Mouse (Mus musculus) 416B (cell line): ENCODE data around the gene Nrg3.

Source experiments
- DNase-seq: peaks from one replicate; pipeline ENCODE4 v3.0.0; 2011; ENCODE audit warnings: low read depth

Gene Nrg3

DNA sequence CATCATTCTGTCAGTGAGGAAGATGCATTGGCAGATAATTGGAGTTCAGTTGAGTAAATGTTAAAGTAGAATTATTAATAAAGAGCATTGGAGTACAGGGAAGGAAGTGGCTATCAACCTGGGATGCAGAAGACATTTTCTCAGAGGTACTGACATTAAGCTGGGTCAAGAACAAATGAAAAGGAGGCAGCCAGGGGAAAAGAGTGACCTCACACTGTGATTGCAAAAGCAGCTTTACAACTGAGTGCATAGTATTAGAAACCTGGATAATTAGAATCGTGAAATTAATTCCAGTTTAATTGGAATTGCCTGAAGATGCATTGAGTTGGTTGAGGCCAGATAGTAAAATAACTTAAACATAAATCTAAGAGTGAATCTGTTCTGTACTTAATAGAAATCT lies 535.4 kb downstream of the Nrg3 start:
- DNase-seq: no peak

- no peak for DNase-seq
Measured at GRCm38 (mm10) chr14:38936483-38937054, 536.3 kb downstream of the Nrg3 start.

DNA sequence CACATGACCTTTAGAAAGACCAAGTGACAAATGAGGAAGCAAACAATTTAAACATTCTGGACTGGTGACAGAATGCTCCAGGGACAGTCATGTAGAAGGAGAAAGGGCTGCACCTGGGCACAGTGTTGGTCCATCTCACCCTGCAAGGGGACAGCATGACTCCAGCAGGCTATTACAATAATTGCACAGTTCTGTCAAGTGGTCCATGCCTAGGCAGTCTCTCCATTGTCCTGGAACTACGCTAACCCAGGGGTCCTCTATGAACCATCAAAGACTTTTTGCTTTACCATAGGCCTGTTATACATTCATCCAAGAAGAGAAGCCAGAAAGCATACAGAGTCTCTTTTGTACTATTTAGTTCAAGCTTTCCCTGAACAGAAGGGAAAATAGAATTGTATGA lies 549.2 kb downstream of the Nrg3 start:
- DNase-seq: no peak

DNA sequence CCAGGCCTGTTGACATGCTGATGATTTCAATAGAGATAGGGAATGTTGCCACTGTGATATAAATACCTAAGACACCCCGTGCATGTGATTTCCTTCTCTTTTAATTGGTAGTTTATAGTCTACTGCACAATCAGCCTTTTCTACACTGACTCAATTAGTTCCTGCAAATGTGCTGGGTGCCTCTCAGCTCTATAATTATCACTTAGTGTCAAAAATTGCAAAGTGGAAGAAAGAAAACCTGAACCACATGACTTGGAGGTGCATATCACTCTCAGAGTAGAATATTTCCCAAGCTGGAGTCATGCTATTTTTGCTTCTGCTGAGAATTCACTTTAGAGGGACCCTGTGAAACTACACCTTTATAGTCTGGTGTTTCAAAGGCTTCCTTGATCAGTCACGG lies 552.1 kb downstream of the Nrg3 start:
- DNase-seq: no peak

DNA sequence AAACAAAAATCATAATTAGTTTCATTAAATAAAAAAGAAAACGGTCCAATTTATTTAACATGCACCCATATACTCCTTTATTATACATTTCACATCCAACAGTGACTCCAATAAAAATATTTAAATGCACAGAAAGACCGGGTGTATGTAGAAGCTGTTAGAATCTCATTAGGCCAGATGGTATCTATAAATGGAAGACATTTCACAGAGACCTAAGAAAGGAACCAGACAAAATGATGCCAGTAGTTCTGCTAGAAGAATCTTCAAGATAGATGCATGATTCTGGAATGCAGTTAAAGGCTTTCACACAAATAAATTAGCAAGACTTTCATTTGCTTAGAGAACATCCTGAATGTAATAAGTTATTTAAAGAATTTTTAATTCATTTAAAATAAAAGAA lies 602.3 kb downstream of the Nrg3 start:
- no peak for DNase-seq

GRCm38 (mm10) chr14:38847566-38847965 lies 625.3 kb downstream of the Nrg3 start:
- DNase-seq: no peak

DNA sequence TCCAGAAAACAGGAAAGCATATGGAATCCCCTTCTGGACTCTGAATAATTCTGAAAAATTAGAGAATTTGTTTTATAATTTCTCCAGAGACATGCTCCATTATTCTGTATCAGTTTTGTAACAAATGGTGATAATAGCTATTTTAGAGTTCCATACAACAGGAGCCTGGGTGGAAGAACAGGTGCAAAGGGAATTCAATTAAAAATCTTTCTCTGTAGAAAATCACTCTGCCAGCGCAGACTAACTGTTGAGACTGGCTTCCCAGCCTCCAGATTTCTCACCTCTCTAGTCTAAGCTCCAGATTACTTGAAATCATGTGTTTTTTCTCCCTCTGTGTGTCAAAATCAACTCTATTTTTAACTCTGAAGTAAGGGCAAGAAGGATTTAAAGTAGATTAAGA lies 625.8 kb downstream of the Nrg3 start:
- no peak for DNase-seq

DNA sequence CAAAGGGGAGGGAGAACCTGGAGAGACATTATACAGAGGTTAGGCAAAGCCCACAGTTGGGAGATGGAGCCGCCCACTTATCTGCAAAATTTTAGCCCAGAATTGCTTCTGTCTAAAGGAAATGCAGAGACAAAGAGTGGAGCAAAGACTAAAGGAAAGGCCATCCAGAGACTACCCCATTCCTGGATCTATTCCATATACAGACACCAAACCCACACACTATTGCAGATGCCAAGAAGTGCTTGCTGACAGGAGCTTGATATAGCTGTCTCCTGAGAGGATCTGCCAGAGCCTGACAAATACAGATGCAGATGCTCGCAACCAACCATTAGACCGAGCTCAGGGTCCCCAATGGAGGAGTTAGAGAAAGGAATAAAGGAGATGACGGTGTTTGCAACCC lies 637.9 kb downstream of the Nrg3 start:
- no peak for DNase-seq

DNA sequence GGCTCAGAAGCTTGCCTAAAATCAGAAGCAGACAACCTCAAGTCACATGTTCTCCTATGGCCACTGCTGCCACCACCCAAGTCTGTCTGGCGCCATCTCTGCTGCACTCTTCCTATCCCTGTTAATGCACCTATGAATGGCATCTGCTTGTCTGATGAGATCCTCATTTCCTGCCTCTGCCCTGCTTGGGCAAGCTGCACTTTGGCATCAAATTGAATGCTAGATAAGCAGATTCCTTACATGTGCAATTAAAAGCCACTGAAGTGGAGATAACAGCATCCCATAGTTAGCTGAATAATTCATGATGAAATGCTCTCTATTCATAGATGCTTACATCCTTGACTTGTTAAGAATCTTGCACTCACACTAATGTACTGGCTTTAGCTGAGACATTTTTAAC lies 648.0 kb downstream of the Nrg3 start:
- DNase-seq: no peak

GRCm38 (mm10) chr14:38797027-38797426 lies 675.9 kb downstream of the Nrg3 start:
- no peak for DNase-seq

DNA sequence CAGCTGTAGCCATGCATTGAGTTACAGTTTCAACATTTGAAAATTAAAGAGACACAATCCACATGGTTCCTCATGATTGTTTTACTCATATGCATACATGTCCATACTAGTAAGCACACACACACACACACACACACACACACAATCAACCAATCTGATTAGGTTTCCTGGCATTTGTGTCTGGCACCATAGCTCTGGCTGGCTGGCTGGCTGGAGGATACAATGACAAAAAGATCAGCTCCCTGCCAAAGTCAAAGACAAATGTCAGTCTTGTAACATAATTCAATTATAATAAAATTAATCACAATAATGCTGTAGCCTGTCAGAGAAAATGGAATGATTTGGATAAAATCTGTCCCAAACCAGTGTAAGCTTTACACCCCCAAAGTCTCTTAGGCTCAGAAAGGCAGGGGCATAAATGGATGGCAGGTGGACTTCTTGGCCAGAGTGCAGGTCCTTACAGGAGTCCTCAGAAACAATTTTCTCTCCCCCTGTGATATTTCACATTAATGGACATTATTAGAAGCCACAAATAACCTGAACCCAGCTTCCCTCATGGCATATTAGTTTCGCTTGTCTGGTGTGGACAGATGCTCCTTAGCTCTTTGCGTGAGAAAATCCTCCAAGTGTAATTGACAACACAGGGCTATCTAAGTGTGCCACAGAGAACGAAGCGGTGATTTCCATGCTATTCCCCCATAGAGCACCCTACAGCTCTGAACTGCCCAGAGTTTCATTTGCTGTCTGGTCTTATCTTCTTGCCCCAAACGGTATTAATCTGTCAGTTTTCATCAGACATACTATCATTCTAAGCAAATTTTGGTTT lies 697.4 kb downstream of the Nrg3 start:
- no peak for DNase-seq

- no peak for DNase-seq
Measured at GRCm38 (mm10) chr14:38774811-38775210, 698.1 kb downstream of the Nrg3 start.

- no peak for DNase-seq
Measured at GRCm38 (mm10) chr14:38730465-38730864, 742.4 kb downstream of the Nrg3 start.

DNA sequence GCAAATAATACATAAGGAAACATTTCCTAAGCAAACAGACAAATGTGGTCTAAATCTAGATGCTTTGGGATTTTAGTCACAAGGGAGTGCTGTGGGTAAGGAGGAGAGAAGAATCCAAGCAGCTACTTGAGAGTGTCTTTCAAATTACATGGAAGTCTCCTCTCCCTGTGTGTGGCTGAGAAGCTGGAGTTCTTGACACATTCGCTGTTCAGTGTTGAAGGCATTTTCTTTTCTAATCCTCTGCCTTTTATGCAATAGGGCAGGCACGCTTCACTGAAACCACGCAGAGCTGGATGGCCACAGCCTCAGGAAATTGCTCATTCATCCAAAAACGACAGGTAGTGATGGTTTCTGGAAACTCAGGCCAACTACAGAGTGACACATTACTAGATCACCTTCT lies 769.0 kb downstream of the Nrg3 start:
- no peak for DNase-seq

GRCm38 (mm10) chr14:38702596-38703393 lies 770.1 kb downstream of the Nrg3 start:
- no peak for DNase-seq

- DNase-seq: no peak
Measured at GRCm38 (mm10) chr14:38701413-38701812, 771.5 kb downstream of the Nrg3 start.

DNA sequence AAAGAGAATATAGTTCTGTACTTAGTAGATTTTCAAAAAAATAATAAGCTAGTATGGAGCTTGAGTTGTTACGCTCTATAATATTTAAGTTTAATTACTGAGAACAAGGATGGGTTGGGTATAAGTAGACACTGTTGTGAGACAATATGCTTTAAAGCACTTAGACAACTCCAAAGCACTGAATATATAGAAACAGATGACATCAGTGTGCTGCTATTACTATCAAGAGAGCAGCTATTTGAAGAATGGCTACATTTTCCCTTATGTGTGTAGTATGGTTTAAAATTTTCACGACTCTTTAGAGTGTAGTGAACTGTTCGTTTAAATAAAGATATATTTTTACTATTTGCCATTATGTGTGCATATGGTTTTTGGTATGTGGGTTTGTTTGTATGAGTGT lies 771.9 kb downstream of the Nrg3 start:
- DNase-seq: no peak

- no peak for DNase-seq
Measured at GRCm38 (mm10) chr14:38659973-38660372, 812.9 kb downstream of the Nrg3 start.

GRCm38 (mm10) chr14:38637070-38637469 lies 835.8 kb downstream of the Nrg3 start:
- DNase-seq: no peak

DNA sequence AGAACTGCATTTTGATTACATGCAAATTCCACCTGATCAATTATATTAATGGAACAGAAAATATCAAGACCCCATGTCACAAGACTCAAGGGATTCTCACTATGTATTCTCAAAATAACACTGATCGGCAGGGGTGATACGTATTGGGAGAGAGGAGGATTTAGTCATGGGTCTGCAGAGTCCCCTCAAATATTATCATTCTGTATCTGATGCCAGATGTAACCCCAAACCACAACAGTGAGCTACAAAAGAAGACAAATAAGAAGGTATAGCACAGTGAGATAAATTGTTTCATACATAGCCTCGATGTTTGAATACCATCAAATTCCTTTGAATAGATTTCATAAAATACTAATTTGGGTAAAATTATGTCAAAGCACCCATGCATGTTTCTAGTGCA lies 842.8 kb downstream of the Nrg3 start:
- DNase-seq: no peak

DNA sequence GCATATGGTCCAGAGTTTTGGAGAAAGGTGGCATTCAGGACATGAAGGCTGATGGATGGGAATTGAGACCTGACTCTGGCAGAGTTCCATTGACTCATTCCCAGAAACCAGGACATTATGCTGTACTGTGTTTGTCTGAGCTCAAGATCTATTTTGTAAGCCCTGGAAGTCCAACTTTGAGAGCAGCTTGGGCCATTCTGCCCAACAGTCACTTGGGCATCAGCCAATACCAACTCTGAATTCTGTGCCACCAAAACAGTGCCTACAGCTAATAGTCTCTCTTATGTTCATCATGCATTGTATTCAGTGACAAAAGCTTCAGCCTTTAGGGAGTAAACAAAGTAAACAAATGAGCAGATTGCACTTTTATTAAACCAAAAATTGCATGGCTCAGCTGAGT lies 843.2 kb downstream of the Nrg3 start:
- DNase-seq: no peak

GRCm38 (mm10) chr14:38628862-38629619 lies 843.8 kb downstream of the Nrg3 start:
- no peak for DNase-seq
